8 mouse cellular contexts compared by ENCODE assay signal in the genomic region with DNA sequence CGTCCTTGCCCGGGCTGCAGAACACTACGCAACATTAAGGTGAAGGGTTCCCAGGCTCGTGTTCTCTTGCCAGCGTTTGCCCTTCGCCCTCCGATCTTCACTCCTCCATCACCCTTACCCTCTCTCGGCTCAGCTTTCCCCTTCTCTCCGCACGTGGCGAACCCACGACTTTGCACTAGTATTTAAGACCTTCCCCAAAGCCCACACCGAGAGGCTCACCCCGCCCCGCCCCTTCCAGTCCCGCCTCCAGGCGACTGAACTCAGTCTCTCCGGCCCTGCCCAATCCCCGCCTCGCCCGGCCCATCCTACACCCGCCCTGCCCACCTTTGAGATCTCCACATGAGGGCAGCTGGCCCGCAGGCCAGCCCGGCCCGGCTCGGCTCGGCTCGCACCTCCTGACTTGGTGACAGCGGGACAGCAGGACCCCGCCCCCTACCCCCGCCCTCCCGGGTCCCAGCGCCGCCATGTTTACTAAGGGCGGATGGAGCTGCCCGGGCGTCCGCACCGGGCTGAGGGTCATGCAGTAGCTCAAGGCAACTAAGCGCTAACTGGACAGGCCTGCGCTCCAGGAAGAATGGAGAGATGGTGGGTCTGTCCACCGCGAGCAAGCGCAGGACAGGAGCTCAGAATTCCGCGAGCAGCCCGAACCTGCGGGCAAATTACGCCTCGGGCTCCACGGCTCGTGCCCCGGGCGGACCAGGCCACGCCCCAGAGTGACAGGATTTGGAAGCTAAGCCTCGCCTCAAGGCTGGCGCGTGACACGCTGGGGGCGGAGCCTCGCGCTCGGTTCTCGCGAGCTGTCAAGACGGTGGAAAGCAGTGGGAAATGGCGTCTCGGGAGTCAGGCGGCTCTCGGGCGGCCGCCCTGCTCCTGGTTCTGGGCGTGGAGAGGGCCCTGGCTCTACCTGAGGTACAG. TPM values are rescaled to one million over a fixed set of nuclear protein-coding genes. Genes with fewer than 3 reads are reported as not detected.
DNase-seq lines count a peak whose midpoint lies in the region; ATAC-seq and TF ChIP-seq lines count a peak whose summit lies in the region.

A gene (plus strand): TSS at position 465 of the 915 bp plus-strand sequence.

- peaks cover 24% of the 10 kb centered on the region for H3K36me3 ChIP-seq in hindbrain, embryonic 13.5 days

- under 1% methylated on average over 73 of the region's 73 CpGs for WGBS in hindbrain, embryonic 13.5 days

- peak within 1 kb of the TSS; percentile 95 for H3K27ac ChIP-seq in hindbrain, embryonic 13.5 days

- ATAC-seq in Patski: peak; percentile 88
- peak; percentile 97 for ATAC-seq in hindbrain, embryonic 13.5 days (ENCODE audit: low FRiP score)

- POLR2A ChIA-PET in Patski (lab: Charles Lee): interaction anchor here (0.9 to 1.3 kb wide), 5 partner anchors 11 to 89 kb away, joined by 3 to 7 read pairs (median 5); no protein-coding TSS in a partner anchor

- TF ChIP-seq CTCF in Patski (IDR thresholded peaks at IDR 0.05): no peak

- CTCF ChIA-PET in Patski (lab: Charles Lee): interaction anchor here (0.9 to 2.7 kb wide), 7 partner anchors 10 to 127 kb away, joined by 3 to 9 read pairs (median 5); a partner anchor contains a TSS

- H3K27me3 ChIP-seq in Patski: no peaks in the 10 kb centered on the region
- H3K27me3 ChIP-seq in hindbrain, embryonic 13.5 days: no peaks in the 10 kb centered on the region

- H3K4me2 ChIP-seq in hindbrain, embryonic 13.5 days: peak within 1 kb of the TSS; percentile 79

- no peaks in the 10 kb centered on the region for H3K9me3 ChIP-seq in hindbrain, embryonic 13.5 days

- peaks cover 18% of the 10 kb centered on the region for H3K4me1 ChIP-seq in hindbrain, embryonic 13.5 days (replicated peaks)

- in situ Hi-C loops in Patski (cut with MboI; ENCODE audit: low pct_unique_long_range_greater_than_20kb): no loop called here

- peak within 1 kb of the TSS; percentile 94 for H3K9ac ChIP-seq in hindbrain, embryonic 13.5 days

- peak within 1 kb of the TSS; percentile 71 for H3K4me3 ChIP-seq in hindbrain, embryonic 13.5 days

- DNase-seq in Patski (ENCODE audit: low read depth, low spot score): peak; percentile 97
- DNase-seq in cerebellum, postnatal 14 days: peak; percentile 99
- DNase-seq in frontal cortex, postnatal 14 days (ENCODE audit: low spot score in 2 of 2): peak; percentile 96 to 98
- peak; percentile 91 to 97 for DNase-seq in layer of hippocampus, postnatal 25 days (ENCODE audit: extremely low spot score in 1 of 2, low spot score in 1 of 2)
- DNase-seq in lung, postnatal 25 days (ENCODE audit: low spot score): peak; percentile 98
- DNase-seq in retina, embryonic 14.5 days (ENCODE audit: low spot score): peak; percentile 98
- DNase-seq in thymus, postnatal 4 days: peak; percentile 99

RNA-seq across cellular contexts. Expression of the gene that starts here (rescaled TPM):
- 118 TPM for polyA plus RNA-seq in Patski (2021)
- polyA plus RNA-seq in hindbrain, embryonic 13.5 days (2015; fragmentation: Nextera tagmentation; extraction: Ambion mirVana): 165 and 184 TPM in 2 replicates
- total RNA-seq in layer of hippocampus, postnatal 25 days (2021): 10 to 100 TPM; 69.4 to 78.9 TPM

Comparison
In these comparisons a context has a peak if more than half of its experiments do, and no peak if none do; other contexts are left out.
1. Peak in every context shown above with its lines: DNase-seq, ATAC-seq, H3K4me3 ChIP-seq and H3K27ac ChIP-seq.